8 mouse cellular contexts compared by ENCODE assay signal in genomic region chr10:118640121-118640809, GRCm38 (mm10).
A peak's percentile ranks its signal among the peaks of the same experiment; 100 is the strongest.
DNase-seq lines count a peak whose midpoint lies in the region; ATAC-seq and TF ChIP-seq lines count a peak whose summit lies in the region.
"Had no signal": no experiment of that assay in that cellular context is flagged by ENCODE, and none has a peak within 500 bp of the region (broad histone marks: within the 10 kb centered on the region; RNA-seq: fewer than 3 reads in every experiment).

No protein-coding gene starts in this region.

- DNase-seq in lung, embryonic 14.5 days: peak; percentile 34
- DNase-seq in lung, adult 18-20 months: no peak
- DNase-seq in kidney, postnatal 10 days: no peak
- no peak for DNase-seq in urinary bladder, postnatal 4 days (ENCODE audit: low spot score in 2 of 2)
- DNase-seq: kidney, adult 18-20 months had no signal

- no peak; the same call in 1 of the 2 replicates for ATAC-seq in lung, embryonic 14.5 days (ENCODE audit: insufficient read depth)
- ATAC-seq in forebrain, embryonic 15.5 days (replicated peaks): peak; percentile 71
- peak; percentile 57 for ATAC-seq in hindbrain, embryonic 13.5 days (ENCODE audit: low FRiP score)
- no peak for ATAC-seq in neural tube, embryonic 15.5 days (ENCODE audit: low FRiP score)

- no peaks in the 10 kb centered on the region for H3K36me3 ChIP-seq in lung, embryonic 14.5 days (ENCODE audit: insufficient read depth)
- H3K36me3 ChIP-seq in forebrain, embryonic 15.5 days: no peaks in the 10 kb centered on the region
- H3K36me3 ChIP-seq in hindbrain, embryonic 13.5 days: no peaks in the 10 kb centered on the region
- H3K36me3 ChIP-seq in neural tube, embryonic 15.5 days: no peaks in the 10 kb centered on the region

- 40% methylated on average over 7 of the region's 7 CpGs for WGBS in lung, embryonic 14.5 days
- 36% methylated on average over 7 of the region's 7 CpGs for WGBS in forebrain, embryonic 15.5 days
- WGBS in hindbrain, embryonic 13.5 days: 41% methylated on average over 7 of the region's 7 CpGs
- WGBS in neural tube, embryonic 15.5 days: 43% methylated on average over 7 of the region's 7 CpGs

- H3K9ac ChIP-seq in lung, embryonic 14.5 days: no peak overlapping the region
- no peak overlapping the region for H3K9ac ChIP-seq in forebrain, embryonic 15.5 days (replicated peaks)
- no peak overlapping the region for H3K9ac ChIP-seq in hindbrain, embryonic 13.5 days
- H3K9ac ChIP-seq in neural tube, embryonic 15.5 days (replicated peaks): no peak overlapping the region

- H3K27me3 ChIP-seq in lung, embryonic 14.5 days (ENCODE audit: insufficient read depth, low read length): no peaks in the 10 kb centered on the region
- H3K27me3 ChIP-seq in forebrain, embryonic 15.5 days: no peaks in the 10 kb centered on the region
- H3K27me3 ChIP-seq in hindbrain, embryonic 13.5 days: no peaks in the 10 kb centered on the region
- H3K27me3 ChIP-seq in neural tube, embryonic 15.5 days (replicated peaks): no peaks in the 10 kb centered on the region

- no peak overlapping the region for H3K27ac ChIP-seq in lung, embryonic 14.5 days (ENCODE audit: low read depth)
- H3K27ac ChIP-seq in forebrain, embryonic 15.5 days (replicated peaks): peak overlapping the region; percentile 95
- peak overlapping the region; percentile 70; the same call in 1 of the 2 replicates for H3K27ac ChIP-seq in hindbrain, embryonic 13.5 days
- 0 out of 2 replicates have a peak overlapping the region, but pooled peaks have one; percentile 65 for H3K27ac ChIP-seq in neural tube, embryonic 15.5 days (replicated peaks)

- peak overlapping the region; percentile 16; the same call in 1 of the 2 replicates for H3K4me2 ChIP-seq in lung, embryonic 14.5 days
- H3K4me2 ChIP-seq in forebrain, embryonic 15.5 days (replicated peaks): peak overlapping the region; percentile 31
- peak overlapping the region; percentile 10; the same call in 1 of the 2 replicates for H3K4me2 ChIP-seq in hindbrain, embryonic 13.5 days
- peak overlapping the region; percentile 20; the same call in 1 of the 2 replicates for H3K4me2 ChIP-seq in neural tube, embryonic 15.5 days

- peaks cover 4% of the 10 kb centered on the region; the same call in 1 of the 2 replicates for H3K4me1 ChIP-seq in lung, embryonic 14.5 days (ENCODE audit: insufficient read depth)
- H3K4me1 ChIP-seq in forebrain, embryonic 15.5 days: peaks cover 19% of the 10 kb centered on the region
- peaks cover 16% of the 10 kb centered on the region for H3K4me1 ChIP-seq in hindbrain, embryonic 13.5 days (replicated peaks)
- peaks cover 15% of the 10 kb centered on the region for H3K4me1 ChIP-seq in neural tube, embryonic 15.5 days

- no peaks in the 10 kb centered on the region for H3K9me3 ChIP-seq in lung, embryonic 14.5 days (ENCODE audit: low read depth, low read length)
- no peaks in the 10 kb centered on the region for H3K9me3 ChIP-seq in forebrain, embryonic 15.5 days
- no peaks in the 10 kb centered on the region for H3K9me3 ChIP-seq in hindbrain, embryonic 13.5 days
- H3K9me3 ChIP-seq in neural tube, embryonic 15.5 days (replicated peaks): no peaks in the 10 kb centered on the region

- no peak overlapping the region for H3K4me3 ChIP-seq in lung, embryonic 14.5 days (ENCODE audit: low read depth, low read length)
- H3K4me3 ChIP-seq in forebrain, embryonic 15.5 days: no peak overlapping the region
- no peak overlapping the region for H3K4me3 ChIP-seq in hindbrain, embryonic 13.5 days
- H3K4me3 ChIP-seq in neural tube, embryonic 15.5 days (replicated peaks): no peak overlapping the region

- TF ChIP-seq CTCF in lung, embryonic 14.5 days (IDR thresholded peaks at IDR 0.05; ENCODE audit: low read depth): no peak

Comparison
In these comparisons a context has a peak if more than half of its experiments do, and no peak if none do; other contexts are left out.
1. ATAC-seq: peak in forebrain, embryonic 15.5 days (single experiment) and hindbrain, embryonic 13.5 days (single experiment); none in lung, embryonic 14.5 days (single experiment) and neural tube, embryonic 15.5 days (single experiment).
2. Peak in every context shown above with its lines, with median percentiles within 50 percentile points of each other: H3K4me2 ChIP-seq.